Mouse (Mus musculus): ENCODE data around the gene Rnf34. TPM values are rescaled to one million over a fixed set of nuclear protein-coding genes. Genes with fewer than 3 reads are reported as not detected.
A peak's percentile ranks its signal among the peaks of the same experiment; 100 is the strongest.

Rnf34 gene
- polyA plus RNA-seq (2015; fragmentation: Nextera tagmentation; extraction: Ambion mirVana), result 29.2 and 31.5 TPM in 2 replicates

DNA sequence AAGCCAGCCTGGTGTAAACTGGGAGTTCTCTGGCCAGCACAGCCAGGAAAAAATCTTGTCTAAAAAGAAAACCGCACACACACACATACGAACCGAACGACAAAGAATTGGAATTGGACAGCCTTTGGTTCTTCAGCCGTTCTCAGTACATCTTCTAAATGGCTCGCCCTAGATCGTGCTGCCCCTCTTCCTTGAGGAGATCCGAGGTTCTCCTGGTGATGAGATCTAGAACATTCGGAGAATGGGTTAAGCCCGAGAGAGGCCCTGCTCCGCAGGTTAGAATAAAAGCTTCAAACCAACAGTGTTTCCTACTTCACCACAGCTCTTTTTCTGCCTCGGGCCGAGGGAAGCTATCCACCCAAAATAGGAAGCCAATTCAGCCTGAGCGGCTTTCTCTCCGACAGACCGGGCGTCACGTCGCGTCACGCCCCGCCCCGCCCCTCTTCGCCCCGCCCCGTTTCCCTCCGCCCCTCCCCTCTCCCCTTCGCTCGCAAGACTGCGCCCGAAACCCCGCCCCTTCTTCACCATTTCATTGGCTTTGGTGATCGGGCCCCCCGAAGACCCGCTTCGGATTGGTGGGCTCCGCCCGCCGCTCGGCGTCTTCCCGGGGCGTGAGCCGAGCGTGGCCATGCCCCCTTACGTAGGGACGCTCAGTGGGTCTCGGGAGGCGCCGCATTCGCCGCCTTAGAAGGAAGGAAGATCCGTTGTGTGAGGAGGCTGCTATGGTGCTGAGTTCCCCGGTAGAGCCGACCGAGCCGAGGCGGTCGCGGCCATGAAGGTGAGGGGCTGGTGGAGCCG lies at the start of gene Rnf34:
Gene Rnf34 (plus strand): TSS at position 528 of the 798 bp plus-strand sequence.
- peak; percentile 99 for ATAC-seq (ENCODE audit: insufficient number of reproducible peaks, low FRiP score, low TSS enrichment, low read depth)
- H3K4me3 ChIP-seq, result peak within 1 kb of the TSS; percentile 88
- H3K9ac ChIP-seq, result peak within 1 kb of the TSS; percentile 91
- WGBS, result 1% methylated on average over 55 of the region's 61 CpGs
- peaks cover 17% of the 10 kb centered on the region for H3K4me1 ChIP-seq
- H3K9me3 ChIP-seq, result no peaks in the 10 kb centered on the region
- peak within 1 kb of the TSS; percentile 85 for H3K4me2 ChIP-seq
- H3K27ac ChIP-seq, result peak within 1 kb of the TSS; percentile 93
- H3K36me3 ChIP-seq, result no peaks in the 10 kb centered on the region
- no peaks in the 10 kb centered on the region for H3K27me3 ChIP-seq

DNA sequence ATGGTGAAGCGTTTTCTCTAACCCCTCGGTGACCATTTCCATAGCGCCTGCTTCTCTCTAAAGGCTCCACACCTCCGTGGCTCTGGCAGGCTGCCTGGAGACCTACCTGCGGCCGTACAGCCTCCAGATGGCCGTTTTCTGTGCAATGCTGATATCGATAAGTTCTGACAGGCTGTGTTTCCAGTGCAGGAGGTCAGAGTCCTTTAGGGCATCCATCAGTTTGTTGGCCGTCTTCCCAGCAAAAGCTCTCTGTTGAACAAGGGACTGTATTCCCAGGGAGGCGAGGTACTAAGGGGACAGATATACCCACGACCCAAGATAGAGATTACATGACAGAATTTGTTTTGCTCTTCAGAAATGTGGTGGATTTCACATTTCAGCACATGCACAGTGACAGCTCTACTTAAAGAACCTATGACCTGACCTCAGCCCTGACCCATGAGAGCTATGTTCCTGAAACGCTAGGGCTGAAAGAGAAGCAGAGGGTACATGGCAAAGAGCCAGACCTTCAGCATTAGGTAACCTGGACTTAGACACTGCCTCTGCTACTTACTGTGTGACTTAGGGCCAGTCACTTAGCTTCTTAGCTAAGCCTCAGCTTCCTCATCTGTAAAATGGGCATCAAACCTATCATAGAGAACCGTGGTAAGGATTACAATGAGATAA lies 49.4 kb upstream of the Rnf34 start:
- no peak overlapping the region for H3K27ac ChIP-seq
- no peak for ATAC-seq (ENCODE audit: insufficient number of reproducible peaks, low FRiP score, low TSS enrichment, low read depth)
- H3K9ac ChIP-seq, result no peak overlapping the region
- H3K36me3 ChIP-seq, result peaks cover 95% of the 10 kb centered on the region
- no peak overlapping the region for H3K4me3 ChIP-seq
- H3K9me3 ChIP-seq, result no peaks in the 10 kb centered on the region
- H3K4me2 ChIP-seq, result no peak overlapping the region
- WGBS, result 83% methylated on average over 13 of the region's 13 CpGs
- peaks cover 8% of the 10 kb centered on the region; the same call in 1 of the 2 replicates for H3K4me1 ChIP-seq
- H3K27me3 ChIP-seq, result no peaks in the 10 kb centered on the region

DNA sequence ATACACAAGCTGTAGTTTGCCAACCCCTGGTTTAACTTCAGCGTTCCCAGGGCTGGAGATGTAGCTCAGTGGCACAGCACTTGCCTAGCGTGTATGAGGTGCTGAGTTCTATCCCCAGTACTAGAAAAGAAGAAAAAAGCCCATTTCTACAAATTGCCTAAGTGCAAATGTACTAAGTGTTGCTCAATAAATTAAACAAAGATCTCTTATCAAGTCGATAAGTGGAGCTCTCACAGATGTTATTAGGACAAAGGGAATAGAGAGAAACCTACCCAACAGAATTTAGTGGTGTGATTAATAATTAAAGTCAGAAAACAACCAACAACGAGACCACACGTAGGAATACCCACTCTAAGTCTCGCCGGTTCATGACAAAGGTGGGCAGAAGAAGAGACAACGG lies 48.2 kb upstream of the Rnf34 start:
- ATAC-seq (ENCODE audit: insufficient number of reproducible peaks, low FRiP score, low TSS enrichment, low read depth), result no peak

DNA sequence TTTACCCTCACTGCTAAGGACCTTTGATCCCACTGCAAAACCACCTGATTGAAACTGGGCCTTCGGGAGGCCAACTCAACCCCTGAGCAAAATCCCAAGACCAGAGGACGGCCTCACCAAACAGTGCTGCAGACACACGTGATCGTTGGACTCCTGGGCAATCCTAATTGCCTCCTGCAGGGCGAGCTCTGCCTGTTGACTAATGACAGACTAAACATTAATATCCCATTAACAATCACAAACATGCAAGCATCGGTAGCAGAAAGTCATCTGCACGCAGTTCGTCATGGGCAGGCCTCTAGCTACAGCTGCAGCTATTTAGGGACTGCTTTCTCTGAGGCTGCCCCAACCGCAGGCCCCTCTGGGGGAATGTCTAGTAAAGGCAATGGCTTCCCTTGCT lies 47.1 kb upstream of the Rnf34 start:
- 50% methylated on average over 9 of the region's 9 CpGs for WGBS
- no peak for ATAC-seq (ENCODE audit: insufficient number of reproducible peaks, low FRiP score, low TSS enrichment, low read depth)
- Histone ChIP-seq H3K9ac (no peak overlapping the region), H3K9me3 (no peaks in the 10 kb centered on the region), H3K27ac (no peak overlapping the region), H3K36me3 (peaks cover 98% of the 10 kb centered on the region), H3K4me3 (no peak overlapping the region), H3K27me3 (no peaks in the 10 kb centered on the region), H3K4me2 (no peak overlapping the region), H3K4me1 (peaks cover 8% of the 10 kb centered on the region; the same call in 1 of the 2 replicates)

More for the DNA sequence above, 48.2 kb upstream of the Rnf34 start:
- H3K4me1 ChIP-seq, result peaks cover 8% of the 10 kb centered on the region; the same call in 1 of the 2 replicates
- H3K27me3 ChIP-seq, result no peaks in the 10 kb centered on the region
- H3K9me3 ChIP-seq, result no peaks in the 10 kb centered on the region
- no peak overlapping the region for H3K4me2 ChIP-seq
- H3K9ac ChIP-seq, result no peak overlapping the region
- H3K4me3 ChIP-seq, result no peak overlapping the region
- H3K27ac ChIP-seq, result no peak overlapping the region
- H3K36me3 ChIP-seq, result peaks cover 95% of the 10 kb centered on the region
- WGBS, result 92% methylated on average over 8 of the region's 8 CpGs

DNA sequence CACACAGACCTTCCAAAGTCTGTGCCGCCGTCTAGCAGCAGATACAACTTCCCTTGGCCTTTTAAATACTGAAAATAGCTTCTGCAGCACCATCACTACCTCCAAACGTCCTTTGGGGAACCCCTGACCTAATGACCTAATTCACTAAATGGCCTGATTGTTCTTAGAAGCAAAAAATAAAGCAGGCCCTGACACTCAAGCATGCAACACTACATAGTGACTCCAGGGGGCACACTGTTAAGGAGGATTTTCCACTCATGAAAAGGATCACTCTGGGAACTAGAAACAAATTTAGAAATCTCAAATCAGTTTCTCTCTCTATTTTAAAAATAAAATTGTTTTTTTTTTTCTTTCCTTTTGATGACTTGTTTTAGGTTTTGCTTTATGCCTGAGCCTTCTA lies 44.3 kb upstream of the Rnf34 start:
- H3K36me3 ChIP-seq, result peaks cover 86% of the 10 kb centered on the region
- no peak overlapping the region for H3K4me2 ChIP-seq

DNA sequence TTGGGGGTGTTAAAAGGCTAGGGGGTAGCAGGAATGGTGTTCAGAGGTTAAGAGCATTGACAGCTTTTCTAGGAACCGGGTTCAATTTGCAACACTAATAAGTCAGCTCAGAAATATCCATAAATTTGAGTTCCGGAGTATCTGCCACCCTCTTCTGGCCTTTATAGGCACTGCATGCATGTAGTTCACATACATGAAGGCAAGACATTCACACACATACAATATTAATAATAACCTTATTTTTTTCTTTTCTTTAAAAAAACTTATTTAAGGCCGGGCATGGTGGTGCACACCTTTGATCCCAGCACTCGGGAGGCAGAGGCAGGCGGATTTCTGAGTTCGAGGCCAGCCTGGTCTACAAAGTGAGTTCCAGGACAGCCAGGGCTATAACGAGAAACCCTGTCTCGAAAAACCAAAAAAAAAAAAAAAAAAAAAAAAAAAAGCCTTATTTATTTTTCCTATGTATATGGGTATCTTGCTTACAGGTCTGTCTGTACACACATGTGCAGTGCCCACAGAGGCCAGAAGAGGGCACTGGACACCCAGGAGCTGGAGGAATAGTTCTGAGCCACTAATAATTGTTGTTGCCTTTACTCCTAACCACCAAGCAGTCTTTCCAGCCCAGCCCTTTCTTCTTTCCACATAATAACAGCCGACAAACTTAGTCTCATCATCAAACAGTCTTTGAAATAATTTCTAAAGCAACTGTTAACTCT lies 38.3 kb upstream of the Rnf34 start:
- H3K27ac ChIP-seq, result no peak overlapping the region
- H3K4me1 ChIP-seq, result no peaks in the 10 kb centered on the region
- H3K36me3 ChIP-seq, result peaks cover 79% of the 10 kb centered on the region
- no peak for ATAC-seq (ENCODE audit: insufficient number of reproducible peaks, low FRiP score, low TSS enrichment, low read depth)
- no peaks in the 10 kb centered on the region for H3K27me3 ChIP-seq
- no peaks in the 10 kb centered on the region for H3K9me3 ChIP-seq
- H3K4me3 ChIP-seq, result no peak overlapping the region
- 90% methylated on average over 9 of the region's 9 CpGs for WGBS
- H3K9ac ChIP-seq, result no peak overlapping the region
- no peak overlapping the region for H3K4me2 ChIP-seq

More for the DNA sequence above, 44.3 kb upstream of the Rnf34 start:
- 59% methylated on average over 3 of the region's 3 CpGs for WGBS
- Histone ChIP-seq H3K9me3 (no peaks in the 10 kb centered on the region), H3K27me3 (no peaks in the 10 kb centered on the region), H3K4me1 (no peaks in the 10 kb centered on the region), H3K4me3 (no peak overlapping the region), H3K9ac (no peak overlapping the region), H3K27ac (no peak overlapping the region)
- ATAC-seq (ENCODE audit: insufficient number of reproducible peaks, low FRiP score, low TSS enrichment, low read depth), result no peak

DNA sequence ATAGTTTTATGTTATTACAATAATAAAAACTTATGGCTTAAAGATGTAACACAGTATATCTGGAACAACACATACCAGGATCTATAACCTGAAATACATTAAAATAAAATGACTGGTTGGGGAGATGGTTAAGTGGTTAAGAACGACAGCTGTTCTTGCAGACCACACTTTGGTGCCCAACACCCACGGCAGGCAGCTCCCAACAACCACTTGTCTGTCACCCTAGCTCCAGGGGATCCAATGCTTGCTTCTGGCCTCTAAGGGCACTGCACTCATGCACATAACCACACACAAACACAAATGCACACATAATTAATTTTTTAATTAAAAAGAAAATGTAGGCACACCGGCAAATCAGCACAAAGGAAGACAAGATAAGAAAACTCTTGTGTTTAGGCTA lies 37.1 kb upstream of the Rnf34 start:
- 67% methylated on average over 3 of the region's 3 CpGs for WGBS

DNA sequence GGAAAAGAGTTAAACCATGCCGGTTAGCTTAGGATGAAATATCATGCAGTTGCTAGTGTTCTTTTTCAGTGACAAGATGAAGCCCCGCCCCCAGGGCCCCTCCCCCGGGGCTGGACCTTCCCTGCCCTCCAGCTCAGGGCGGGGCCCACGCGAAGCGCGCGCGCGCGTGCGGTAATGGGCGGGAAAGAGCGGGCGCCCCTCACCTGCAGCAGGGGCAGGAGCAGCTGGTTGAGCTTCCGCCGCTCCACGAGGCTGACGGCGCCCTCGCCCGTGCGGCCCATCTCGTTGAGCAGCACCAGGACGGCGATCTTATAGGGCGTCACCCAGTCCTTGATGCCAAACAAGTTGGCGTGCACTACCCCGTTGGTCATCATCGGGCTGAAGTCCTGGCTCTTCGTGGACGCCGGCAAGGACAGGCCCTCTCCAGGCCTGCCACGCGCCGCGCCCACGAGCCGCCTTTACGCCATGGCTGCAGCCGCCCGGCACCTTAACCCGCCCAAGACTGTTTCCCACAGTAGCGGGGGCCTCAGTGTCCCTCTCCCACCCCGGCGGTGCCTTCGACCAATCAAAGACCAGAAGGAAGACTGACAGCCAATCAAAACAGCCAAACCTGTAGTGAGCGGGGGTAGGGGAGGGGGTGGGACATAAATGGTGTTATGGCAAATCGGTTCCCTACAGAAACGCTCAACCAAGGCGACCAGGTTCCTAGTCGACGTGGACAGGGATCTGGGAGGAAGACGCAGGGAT lies 28.9 kb upstream of the Rnf34 start, which contains the start of gene Anapc5:
Gene Anapc5 (minus strand): TSS at position 563 of the 747 bp plus-strand sequence.
- Histone ChIP-seq H3K4me2 (peak within 1 kb of the TSS; percentile 51), H3K27me3 (no peaks in the 10 kb centered on the region), H3K4me1 (peaks cover 14% of the 10 kb centered on the region), H3K9me3 (no peaks in the 10 kb centered on the region), H3K27ac (peak within 1 kb of the TSS; percentile 98), H3K36me3 (peaks cover 31% of the 10 kb centered on the region), H3K4me3 (peak within 1 kb of the TSS; percentile 88), H3K9ac (peak within 1 kb of the TSS; percentile 91)
- ATAC-seq (ENCODE audit: insufficient number of reproducible peaks, low FRiP score, low TSS enrichment, low read depth), result peak; percentile 100
- under 1% methylated on average over 55 of the region's 55 CpGs for WGBS

More for the DNA sequence above, 37.1 kb upstream of the Rnf34 start:
- H3K27ac ChIP-seq, result no peak overlapping the region
- ATAC-seq (ENCODE audit: insufficient number of reproducible peaks, low FRiP score, low TSS enrichment, low read depth), result no peak
- H3K27me3 ChIP-seq, result no peaks in the 10 kb centered on the region
- no peak overlapping the region for H3K4me3 ChIP-seq
- H3K9ac ChIP-seq, result no peak overlapping the region
- peaks cover 79% of the 10 kb centered on the region for H3K36me3 ChIP-seq
- no peaks in the 10 kb centered on the region for H3K9me3 ChIP-seq
- H3K4me2 ChIP-seq, result no peak overlapping the region
- no peaks in the 10 kb centered on the region for H3K4me1 ChIP-seq

DNA sequence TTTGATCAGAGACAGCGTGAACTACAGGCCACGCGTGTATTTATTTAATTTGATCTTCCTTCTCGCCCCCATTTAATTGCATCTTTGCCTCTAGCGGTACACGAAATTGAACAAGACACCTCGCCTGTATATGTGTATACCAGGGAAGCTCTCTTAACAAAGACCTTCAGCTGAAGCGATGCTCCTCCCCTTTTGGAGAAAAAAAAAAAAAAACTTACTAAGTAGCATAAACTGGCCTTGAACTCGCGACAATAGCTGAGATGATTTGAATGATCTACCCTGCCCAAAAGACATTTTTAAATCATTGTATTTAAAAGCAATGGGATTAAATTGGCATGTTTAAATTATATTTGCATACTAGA lies 28.3 kb upstream of the Rnf34 start:
- peak overlapping the region; percentile 98 for H3K27ac ChIP-seq
- H3K9ac ChIP-seq, result no peak overlapping the region; the same call in 1 of the 2 replicates
- no peaks in the 10 kb centered on the region for H3K27me3 ChIP-seq
- H3K9me3 ChIP-seq, result no peaks in the 10 kb centered on the region
- H3K4me1 ChIP-seq, result peaks cover 14% of the 10 kb centered on the region
- H3K4me2 ChIP-seq, result peak overlapping the region; percentile 51
- WGBS, result 0% methylated on average over 10 of the region's 10 CpGs
- peaks cover 27% of the 10 kb centered on the region for H3K36me3 ChIP-seq
- ATAC-seq (ENCODE audit: insufficient number of reproducible peaks, low FRiP score, low TSS enrichment, low read depth), result peak; percentile 49; the same call in 1 of the 2 replicates
- H3K4me3 ChIP-seq, result peak overlapping the region; percentile 88

DNA sequence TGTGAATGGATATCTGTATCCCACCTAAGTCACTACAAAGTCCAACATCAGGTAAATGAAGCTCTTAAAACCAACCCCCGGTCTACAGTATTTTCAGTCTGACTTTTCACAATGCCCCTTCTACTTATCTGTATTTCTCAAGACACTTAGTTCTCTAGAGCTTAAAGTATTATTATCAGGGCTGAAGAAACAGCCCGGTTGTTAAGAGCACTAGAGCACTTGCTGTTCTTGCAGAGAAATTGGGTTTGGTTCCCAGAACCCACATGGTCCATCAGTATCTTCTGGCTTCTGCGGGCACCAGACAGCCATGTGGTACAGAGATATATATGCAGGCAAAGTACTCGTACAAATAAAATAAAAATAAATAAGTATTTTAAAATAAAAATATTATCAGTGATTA lies 27.4 kb upstream of the Rnf34 start:
- Histone ChIP-seq H3K36me3 (peaks cover 19% of the 10 kb centered on the region), H3K9ac (no peak overlapping the region), H3K27me3 (no peaks in the 10 kb centered on the region), H3K4me3 (no peak overlapping the region), H3K4me1 (peaks cover 14% of the 10 kb centered on the region), H3K9me3 (no peaks in the 10 kb centered on the region), H3K4me2 (no peak overlapping the region), H3K27ac (no peak overlapping the region)
- WGBS, result 89% methylated on average over 4 of the region's 4 CpGs
- no peak for ATAC-seq (ENCODE audit: insufficient number of reproducible peaks, low FRiP score, low TSS enrichment, low read depth)

DNA sequence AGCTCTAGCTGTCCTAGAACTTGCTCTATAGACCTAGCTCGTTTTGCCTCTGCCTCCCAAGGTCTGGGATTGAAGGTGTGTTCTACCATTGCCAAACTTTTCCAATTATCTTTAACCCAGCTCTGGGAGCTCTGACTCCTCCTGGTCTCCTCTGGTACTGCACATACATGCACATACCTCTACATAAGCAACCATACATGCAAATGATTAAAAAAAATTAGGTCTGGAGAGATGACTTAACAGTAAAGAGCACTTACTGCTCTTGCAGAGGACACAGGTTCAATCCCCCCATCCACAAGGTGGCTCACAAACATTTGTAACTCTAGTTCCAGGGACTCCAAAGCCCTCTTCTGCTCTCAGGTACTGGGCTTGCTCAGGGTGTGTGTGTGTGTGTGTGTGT lies 25.9 kb upstream of the Rnf34 start:
- Histone ChIP-seq H3K4me2 (no peak overlapping the region), H3K4me3 (no peak overlapping the region), H3K27ac (no peak overlapping the region), H3K9ac (no peak overlapping the region), H3K27me3 (no peaks in the 10 kb centered on the region), H3K4me1 (peaks cover 14% of the 10 kb centered on the region), H3K36me3 (peaks cover 4% of the 10 kb centered on the region), H3K9me3 (no peaks in the 10 kb centered on the region)
- no peak for ATAC-seq (ENCODE audit: insufficient number of reproducible peaks, low FRiP score, low TSS enrichment, low read depth)
- 82% methylated on average over 1 of the region's 1 CpGs for WGBS

Data from limb, embryonic 15.5 days (tissue).